Mouse (Mus musculus): ENCODE measurements around the gene Ppp6r2.

Gene Ppp6r2

DNA sequence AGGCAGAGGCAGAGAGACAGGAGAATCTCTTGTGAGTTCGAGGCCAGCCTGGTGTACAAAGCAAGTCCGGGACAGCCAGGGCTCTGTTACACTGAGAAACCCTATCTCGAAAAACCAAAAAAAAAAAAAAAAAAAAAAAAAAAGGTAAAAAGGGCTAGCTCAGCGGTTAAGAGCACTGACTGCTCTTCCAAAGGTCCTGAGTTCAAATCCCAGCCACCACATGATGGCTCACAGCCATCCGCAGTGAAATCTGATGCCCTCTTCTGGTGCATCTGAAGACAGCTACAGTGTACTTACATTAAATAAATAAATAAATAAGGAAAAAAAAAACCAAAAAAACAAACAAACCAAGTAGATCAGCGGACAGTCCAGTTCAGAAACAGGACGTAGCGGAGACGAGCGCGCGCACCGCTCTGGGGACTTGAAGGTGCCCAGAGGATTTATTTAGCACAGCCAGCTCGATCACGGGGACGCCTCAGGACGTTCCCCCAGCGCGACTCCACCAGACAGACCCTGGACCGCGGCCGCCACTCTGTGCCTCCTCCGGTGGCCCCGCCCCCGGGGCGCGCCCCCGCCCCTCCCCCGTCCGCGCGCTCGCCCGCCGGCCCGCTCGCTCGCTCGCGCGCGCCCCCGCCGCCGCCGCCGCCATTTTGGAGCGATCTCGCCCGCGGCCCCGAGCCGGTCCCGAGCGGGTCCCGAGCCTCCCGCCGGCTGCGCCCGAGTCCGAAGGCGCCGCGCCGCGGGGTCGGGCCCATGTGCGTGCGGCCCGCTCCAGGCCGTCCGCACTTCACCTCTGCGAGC is at the start of gene Ppp6r2:
TSS of gene Ppp6r2 (plus strand) at position 639 of the 801 bp plus-strand sequence.
- DNase-seq: peak; percentile 91

DNA sequence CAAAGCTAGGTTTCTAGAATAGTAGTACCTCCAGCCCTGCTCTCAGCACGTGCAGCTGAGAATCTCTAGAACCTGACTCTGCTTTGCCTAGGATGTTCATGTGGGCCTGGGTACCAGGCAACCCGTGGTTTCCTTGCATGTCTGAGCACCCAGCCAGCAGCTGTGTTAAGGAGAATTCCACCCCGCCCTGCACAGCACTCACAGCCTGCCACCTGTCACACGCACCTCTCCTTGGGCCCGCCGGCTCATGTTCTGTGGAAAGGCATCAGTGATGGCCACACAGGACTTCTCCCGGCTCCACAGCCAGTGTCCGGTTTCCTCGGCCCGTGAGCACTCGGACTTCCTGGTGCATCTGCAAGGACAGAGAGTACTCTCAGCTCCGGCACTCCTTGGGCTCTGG is 45.9 kb upstream of the Ppp6r2 start:
- no peak for DNase-seq

DNA sequence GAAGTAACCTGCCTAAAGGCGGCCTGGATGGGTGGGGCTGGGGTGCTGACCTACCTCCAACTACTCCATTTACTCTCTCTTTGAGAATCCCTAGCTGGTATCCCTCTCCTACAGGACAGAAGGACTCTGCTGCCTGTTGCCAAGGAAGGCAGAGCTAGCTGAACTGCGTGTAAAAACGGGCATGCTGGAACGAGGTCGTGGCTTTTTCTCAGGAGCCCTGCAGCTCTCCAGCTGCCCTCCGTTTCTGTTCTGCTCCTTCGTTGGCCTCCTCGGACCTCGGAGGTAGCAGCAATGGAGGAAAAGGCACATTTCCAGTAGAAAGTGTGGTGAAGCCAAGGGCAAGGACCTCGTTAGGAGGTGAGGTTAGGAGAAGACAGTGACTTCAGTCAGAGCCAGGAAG is 42.4 kb upstream of the Ppp6r2 start:
- DNase-seq: no peak

GRCm38 (mm10) chr15:89169431-89169830 is 41.9 kb upstream of the Ppp6r2 start:
- DNase-seq: peak; percentile 88

DNA sequence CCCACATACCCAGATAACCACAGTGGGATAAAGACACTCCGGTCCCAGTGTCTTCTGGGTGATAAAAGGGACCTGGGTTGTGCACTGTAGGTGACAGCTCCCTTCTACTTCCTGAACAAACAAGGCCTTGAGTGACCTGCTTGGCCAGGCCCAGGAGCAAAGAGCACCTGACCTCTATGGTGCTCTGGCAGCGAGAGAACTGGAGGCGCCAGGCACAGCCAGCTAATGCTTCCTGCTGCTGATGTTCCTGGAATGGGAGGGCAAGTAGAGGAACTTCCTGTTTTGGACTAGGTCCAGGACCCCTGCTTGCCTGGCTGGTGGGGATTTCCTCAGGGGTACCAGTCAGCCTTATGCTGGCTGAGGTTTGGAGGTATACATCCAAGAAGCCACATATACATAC is 41.3 kb upstream of the Ppp6r2 start:
- DNase-seq: no peak

DNA sequence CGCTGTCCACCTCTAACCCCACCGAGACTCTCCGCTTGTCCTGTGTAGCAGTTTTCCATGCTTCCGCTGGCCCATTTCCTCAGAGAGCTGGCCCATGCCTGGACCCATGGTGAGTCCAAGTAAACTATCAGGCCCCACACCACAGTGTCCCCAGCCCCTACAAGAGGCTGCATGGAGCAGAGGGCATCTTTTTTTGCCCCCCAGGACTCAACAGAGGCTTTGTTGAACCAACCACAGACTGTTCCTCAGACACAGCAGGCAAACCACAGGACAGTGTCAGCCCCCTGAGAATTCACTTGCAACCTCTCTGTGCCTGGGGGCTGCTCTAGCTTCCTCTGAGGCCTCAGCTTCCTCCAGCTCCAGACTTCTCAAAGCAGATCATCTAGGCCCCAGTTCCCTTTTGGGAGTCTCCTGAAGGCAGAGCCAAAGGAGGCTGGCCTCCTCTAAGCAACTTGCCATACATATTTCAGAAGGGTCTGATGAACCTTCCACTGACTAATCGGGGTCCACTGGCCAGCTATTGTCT is 39.8 kb upstream of the Ppp6r2 start:
- no peak for DNase-seq

GRCm38 (mm10) chr15:89172276-89172935 is 38.9 kb upstream of the Ppp6r2 start:
- DNase-seq: no peak

GRCm38 (mm10) chr15:89173024-89173905 is 38.1 kb upstream of the Ppp6r2 start:
- DNase-seq: peak; percentile 82

DNA sequence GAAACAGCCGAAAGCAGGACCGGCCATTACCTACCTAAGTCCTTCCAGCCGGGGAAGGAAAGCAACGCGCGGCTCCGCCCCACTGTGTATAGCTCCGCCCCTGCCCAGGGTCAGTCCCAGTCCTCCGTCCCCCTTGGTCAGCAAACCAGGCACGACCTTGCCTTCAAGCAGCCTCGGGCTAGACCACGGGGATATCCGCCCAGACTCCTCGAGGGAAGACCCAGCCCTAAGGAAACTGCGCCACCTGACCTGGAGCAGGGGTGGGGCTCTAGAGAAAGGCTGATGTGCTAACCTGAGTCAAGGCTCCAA is 37.5 kb upstream of the Ppp6r2 start:
- DNase-seq: peak; percentile 74

GRCm38 (mm10) chr15:89174889-89175339 is 36.4 kb upstream of the Ppp6r2 start:
- DNase-seq: peak; percentile 36

GRCm38 (mm10) chr15:89175411-89176155 is 35.8 kb upstream of the Ppp6r2 start:
- no peak for DNase-seq

GRCm38 (mm10) chr15:89177121-89177520 is 34.2 kb upstream of the Ppp6r2 start:
- DNase-seq: peak; percentile 48

- no peak for DNase-seq
These were observed 33.6 kb upstream of the Ppp6r2 start for GRCm38 (mm10) chr15:89177576-89178259.

DNA sequence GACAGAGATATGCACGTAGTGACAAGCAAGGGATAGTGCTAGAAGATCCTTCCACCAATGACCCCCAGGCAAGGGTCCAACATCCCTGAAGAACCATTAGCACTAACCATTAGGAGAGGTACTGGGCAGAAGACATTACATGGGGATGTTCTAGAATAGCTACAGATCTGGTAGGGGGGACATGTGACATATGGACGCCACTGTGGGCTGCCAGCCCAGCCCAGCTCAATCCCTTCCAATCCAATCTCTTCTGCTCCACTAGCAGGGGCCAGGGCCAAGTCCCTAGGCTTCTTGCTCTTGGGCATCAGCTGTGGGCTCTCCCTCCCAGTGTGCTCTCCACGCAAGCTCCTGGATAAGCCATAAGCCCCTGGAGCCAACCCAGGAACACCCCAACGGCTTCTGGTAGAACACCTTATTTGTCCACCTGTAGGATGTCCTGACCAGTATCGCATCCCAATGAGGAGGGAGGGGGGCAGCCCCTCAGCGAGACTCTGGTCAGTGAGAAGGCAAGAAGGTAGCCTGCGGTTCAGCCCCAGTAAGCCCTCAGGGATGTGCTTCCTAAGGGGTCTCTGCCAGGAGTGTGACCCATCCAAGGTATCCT is 33.0 kb upstream of the Ppp6r2 start:
- peak; percentile 77 for DNase-seq

- DNase-seq: peak; percentile 85
These were observed 32.3 kb upstream of the Ppp6r2 start for GRCm38 (mm10) chr15:89178954-89179629.

DNA sequence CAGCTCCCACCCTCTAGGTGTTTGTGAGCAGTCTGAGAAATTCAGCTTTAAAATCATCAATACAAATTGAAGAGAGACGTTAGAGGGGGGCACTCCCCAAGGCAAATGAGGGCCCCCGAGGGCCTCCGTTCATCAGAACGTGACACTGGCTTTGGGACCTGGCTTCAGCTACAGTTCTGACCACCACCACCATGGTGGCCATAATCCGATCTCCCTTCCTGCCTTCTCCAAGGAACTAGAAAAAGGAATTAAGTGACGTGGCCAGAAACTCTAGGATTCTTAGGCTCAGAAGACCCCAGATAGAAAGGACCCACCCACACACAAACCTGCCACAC is 31.8 kb upstream of the Ppp6r2 start:
- DNase-seq: no peak

- DNase-seq: no peak
These were observed 31.2 kb upstream of the Ppp6r2 start for GRCm38 (mm10) chr15:89180081-89180541.

- DNase-seq: peak; percentile 94
These were observed 30.7 kb upstream of the Ppp6r2 start, which contains the start of gene Plxnb2 for GRCm38 (mm10) chr15:89180571-89181229. TSS of gene Plxnb2 (minus strand) at chr15:89180788.

GRCm38 (mm10) chr15:89181561-89182270 is 29.6 kb upstream of the Ppp6r2 start:
- DNase-seq: no peak
